Mouse (Mus musculus) heart, adult 2 months (tissue): ENCODE measurements around the gene Elf1. TPM values are rescaled to one million over a fixed set of nuclear protein-coding genes. Genes with fewer than 3 reads are reported as not detected.
A peak's percentile ranks its signal among the peaks of the same experiment; 100 is the strongest.

Experiments used
- DNase-seq, 2 experiments: peaks; one replicate each; pipeline ENCODE4 v3.0.0; 2021
- H3K27ac ChIP-seq: fragments of 200-600 bp; 2 replicates; pipeline ENCODE4 v1.8.1; 2022
- H3K27me3 ChIP-seq: fragments of 200-500 bp; 2 replicates; pipeline ENCODE4 v1.6.1; 2012; ENCODE audit warnings: mild to moderate bottlenecking, low read length, inconsistent platforms, mixed read lengths; ENCODE audit not compliant: control insufficient read depth, insufficient read depth
- H3K36me3 ChIP-seq: fragments of 200-500 bp; 2 replicates; pipeline ENCODE4 v1.6.1; 2012; ENCODE audit warnings: low read length, inconsistent platforms; ENCODE audit not compliant: control insufficient read depth, insufficient read depth
- H3K4me1 ChIP-seq: fragments of 200-500 bp; 2 replicates; pipeline ENCODE4 v1.6.1; 2011; ENCODE audit warnings: low read length; ENCODE audit not compliant: control insufficient read depth, insufficient read depth
- H3K4me3 ChIP-seq: fragments of 200-600 bp; 2 replicates; pipeline ENCODE4 v1.8.1; 2022
- H3K79me2 ChIP-seq: fragments of 200-500 bp; replicated peaks from 2 replicates; pipeline ENCODE4 v1.6.1; 2012; ENCODE audit warnings: mild to moderate bottlenecking, inconsistent platforms, low read length, moderate library complexity, mixed read lengths; ENCODE audit not compliant: control insufficient read depth, insufficient read depth
- H3K9ac ChIP-seq: fragments of 200-500 bp; 2 replicates; pipeline ENCODE4 v1.6.1; 2012; ENCODE audit warnings: low read depth, mild to moderate bottlenecking, control low read depth, inconsistent platforms, low read length, mixed read lengths
- CTCF ChIP-seq: fragments of 200-600 bp; IDR thresholded peaks from 2 replicates; pipeline ENCODE4 v1.8.1; 2022; ENCODE audit warnings: antibody characterized with exemption, mild to moderate bottlenecking, moderate library complexity
- EP300 ChIP-seq: fragments of 200-500 bp; IDR thresholded peaks from 2 replicates; pipeline ENCODE4 v1.6.1; 2011; ENCODE audit warnings: low read depth, low read length, control low read depth; ENCODE audit not compliant: insufficient read depth
- POLR2A ChIP-seq: fragments of 200-500 bp; IDR thresholded peaks from 2 replicates; pipeline ENCODE4 v1.6.1; 2011; ENCODE audit warnings: mild to moderate bottlenecking, low read depth, low read length, control low read depth; ENCODE audit not compliant: insufficient read depth
- WGBS: fragments of 180-500 bp; shearing (Covaris S2); methylation state at CpG from one replicate; pipeline ENCODE4 v1.1.7; 2018; 5-methylcytosine and 5-hydroxymethylcytosine counted together
- intact Hi-C: fragments of 180-260 bp; cut with DNase I; formaldehyde crosslinking; loops from one replicate; pipeline ENCODE4 v1.15.1; 2025
- polyA plus RNA-seq: library from polyadenylated mRNA; depleted of rRNA; stranded (reverse); fragments of >200 nt; gene quantifications from 2 replicates; pipeline ENCODE4 v1.2.3, GENCODE M21; 2012
- total RNA-seq, 2 experiments: library from RNA; stranded (reverse); gene quantifications; 2 replicates each; pipeline ENCODE4 v1.2.3; 2021

Elf1 gene
- total and polyA plus RNA-seq, 3 experiments, result 6.6 to 13.7 (median 13.3) TPM

DNA sequence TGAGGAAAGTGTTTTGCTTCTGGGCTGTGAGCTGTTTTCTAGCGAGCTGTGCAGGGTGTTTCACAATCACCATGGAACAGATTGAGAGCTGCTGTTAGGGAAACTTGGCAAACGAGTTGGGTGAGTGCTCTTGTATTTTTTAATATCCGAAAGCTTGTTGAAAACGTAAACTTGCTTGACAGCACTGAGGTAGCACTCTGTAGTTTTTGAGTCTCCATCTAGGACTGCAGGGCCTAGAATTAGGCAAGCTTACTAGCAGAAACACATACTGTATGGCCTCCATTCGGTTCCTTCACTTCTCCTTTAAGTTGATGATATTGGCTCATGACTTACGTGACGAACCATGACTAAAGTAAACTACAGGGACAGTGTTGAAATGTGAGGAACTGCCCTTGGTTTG lies 68.3 kb downstream of the Elf1 start:
- TF ChIP-seq EP300 (no peak), CTCF (no peak), POLR2A (no peak)
- Histone ChIP-seq H3K27ac (peak overlapping the region; percentile 73), H3K36me3 (peaks cover 2% of the 10 kb centered on the region), H3K9ac (peak overlapping the region; percentile 40), H3K4me3 (peak overlapping the region; percentile 7; the same call in 1 of the 2 replicates), H3K27me3 (no peaks in the 10 kb centered on the region), H3K4me1 (peaks cover 3% of the 10 kb centered on the region), H3K79me2 (peaks cover 5% of the 10 kb centered on the region; the same call in 1 of the 2 replicates)
- intact Hi-C loops, result no loop called here
- 29% methylated on average over 7 of the region's 7 CpGs for WGBS
- peak in 1 of 2 experiments; percentile 69 for DNase-seq

DNA sequence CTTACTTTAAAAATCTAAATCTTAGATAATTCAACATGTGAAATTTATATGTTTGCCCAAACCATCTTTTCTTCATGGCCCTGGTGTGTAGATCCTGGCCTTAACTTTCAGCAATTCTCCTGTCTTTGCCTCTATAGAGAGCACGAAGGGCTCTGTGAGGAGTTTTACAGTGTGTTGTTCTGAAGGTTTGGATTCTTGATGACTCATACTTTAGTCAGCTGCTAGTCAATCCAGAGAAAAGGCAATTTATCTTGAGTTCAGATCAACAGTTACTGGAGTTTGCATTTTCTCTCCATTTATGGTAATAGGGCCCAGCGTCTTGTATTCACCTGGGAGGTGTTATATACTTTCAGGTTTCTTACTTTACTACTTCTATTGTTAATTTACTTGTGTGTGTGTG lies 70.9 kb downstream of the Elf1 start:
- H3K27me3 ChIP-seq, result no peaks in the 10 kb centered on the region
- peaks cover 8% of the 10 kb centered on the region for H3K79me2 ChIP-seq
- no peak overlapping the region for H3K27ac ChIP-seq
- H3K4me3 ChIP-seq, result no peak overlapping the region
- intact Hi-C loops, result no loop called here
- 81% methylated on average over 2 of the region's 2 CpGs for WGBS
- H3K4me1 ChIP-seq, result peaks cover 3% of the 10 kb centered on the region
- H3K9ac ChIP-seq, result no peak overlapping the region
- TF ChIP-seq EP300 (no peak), CTCF (no peak), POLR2A (no peak)
- DNase-seq, result no peak
- peaks cover 2% of the 10 kb centered on the region for H3K36me3 ChIP-seq

DNA sequence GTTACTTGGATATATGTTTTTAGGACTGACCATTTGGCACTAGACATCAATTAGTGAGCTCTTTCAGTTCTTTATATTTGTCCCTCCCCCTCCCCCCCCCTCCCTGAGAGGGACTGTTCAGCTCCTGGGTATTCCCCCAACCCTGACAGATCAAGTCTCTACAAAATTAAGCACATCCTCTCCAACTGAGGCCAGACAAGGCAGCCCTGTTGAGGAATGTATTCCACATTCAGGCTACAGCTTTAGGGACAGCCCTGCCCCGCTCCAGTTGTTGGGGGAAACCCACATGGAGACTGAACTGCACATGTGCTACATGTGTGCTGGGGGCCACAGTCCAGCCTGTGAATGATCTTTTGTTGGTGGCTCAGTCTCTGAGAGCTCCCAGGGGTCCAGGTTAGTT lies 71.9 kb downstream of the Elf1 start:
- H3K36me3 ChIP-seq, result peaks cover 4% of the 10 kb centered on the region
- intact Hi-C loops, result no loop called here
- no peak overlapping the region for H3K4me3 ChIP-seq
- no peaks in the 10 kb centered on the region for H3K27me3 ChIP-seq
- TF ChIP-seq CTCF (no peak), POLR2A (no peak), EP300 (no peak)
- H3K4me1 ChIP-seq, result peaks cover 3% of the 10 kb centered on the region
- H3K79me2 ChIP-seq, result peaks cover 8% of the 10 kb centered on the region
- no peak overlapping the region for H3K27ac ChIP-seq
- no peak overlapping the region for H3K9ac ChIP-seq
- no peak for DNase-seq
- 96% methylated on average over 1 of the region's 1 CpGs for WGBS

DNA sequence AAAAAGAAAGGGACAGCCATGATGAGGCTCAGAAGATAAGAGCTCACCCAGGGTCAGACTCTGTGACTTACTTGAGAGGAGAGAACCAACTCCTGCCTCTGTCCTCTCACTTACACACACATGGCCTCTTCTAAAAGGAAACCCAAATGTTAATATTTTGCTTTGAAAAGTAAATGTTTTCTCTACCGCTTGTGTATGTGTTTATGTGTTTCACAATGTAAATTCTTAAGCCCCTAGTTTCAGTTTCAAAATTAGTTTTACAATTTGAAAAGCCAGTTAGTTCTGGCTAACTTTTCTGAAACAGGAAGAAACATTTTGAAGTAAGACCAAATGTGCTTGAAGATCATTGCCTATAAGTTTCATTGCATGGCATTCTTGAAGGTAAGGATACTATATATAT lies 76.8 kb downstream of the Elf1 start:
- peaks cover 11% of the 10 kb centered on the region for H3K79me2 ChIP-seq
- peaks cover 2% of the 10 kb centered on the region for H3K4me1 ChIP-seq
- TF ChIP-seq POLR2A (no peak), CTCF (no peak), EP300 (no peak)
- intact Hi-C loops, result no loop called here
- H3K27me3 ChIP-seq, result no peaks in the 10 kb centered on the region
- DNase-seq, result no peak
- peaks cover 6% of the 10 kb centered on the region; the same call in 1 of the 2 replicates for H3K36me3 ChIP-seq
- no peak overlapping the region for H3K27ac ChIP-seq
- H3K4me3 ChIP-seq, result no peak overlapping the region
- H3K9ac ChIP-seq, result no peak overlapping the region
- 83% methylated on average over 1 of the region's 1 CpGs for WGBS

DNA sequence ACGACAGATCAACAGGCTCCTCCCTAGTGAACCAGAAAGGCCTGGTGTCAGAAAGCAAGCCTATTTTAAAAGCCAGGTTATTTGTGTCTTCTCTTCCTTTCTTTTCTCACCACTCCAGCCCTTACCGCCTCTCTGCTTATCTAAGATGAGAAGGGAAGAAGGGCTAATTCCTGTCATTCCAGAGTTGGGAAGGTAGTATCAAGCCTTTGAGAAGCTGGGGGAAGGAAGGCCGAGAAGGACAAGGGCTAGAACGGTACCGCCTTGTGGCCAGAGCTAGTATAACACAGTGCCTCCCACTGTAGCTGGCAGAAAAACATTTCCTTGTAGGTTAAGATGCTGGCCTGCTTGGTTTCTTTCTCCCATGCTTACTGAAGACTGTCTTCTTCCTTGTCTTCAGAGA lies 81.8 kb downstream of the Elf1 start:
- TF ChIP-seq CTCF, result peak; percentile 95
- TF ChIP-seq POLR2A, result 0 out of 2 replicates have a peak, but pooled peaks have one; percentile 16
- peak; percentile 67; the same call in 1 of the 2 replicates for TF ChIP-seq EP300
- Histone ChIP-seq H3K27ac (no peak overlapping the region), H3K36me3 (peaks cover 4% of the 10 kb centered on the region; the same call in 1 of the 2 replicates), H3K79me2 (peaks cover 4% of the 10 kb centered on the region), H3K4me1 (peaks cover 2% of the 10 kb centered on the region), H3K4me3 (no peak overlapping the region), H3K27me3 (no peaks in the 10 kb centered on the region), H3K9ac (no peak overlapping the region; the same call in 1 of the 2 replicates)
- DNase-seq, result peak; percentile 63 to 65
- intact Hi-C loops, result loop anchor here (2.0 kb wide), 1 partner anchor 82 kb away; the partner anchor contains the start of genes Elf1 and Wbp4
- WGBS, result 11% methylated on average over 5 of the region's 5 CpGs

DNA sequence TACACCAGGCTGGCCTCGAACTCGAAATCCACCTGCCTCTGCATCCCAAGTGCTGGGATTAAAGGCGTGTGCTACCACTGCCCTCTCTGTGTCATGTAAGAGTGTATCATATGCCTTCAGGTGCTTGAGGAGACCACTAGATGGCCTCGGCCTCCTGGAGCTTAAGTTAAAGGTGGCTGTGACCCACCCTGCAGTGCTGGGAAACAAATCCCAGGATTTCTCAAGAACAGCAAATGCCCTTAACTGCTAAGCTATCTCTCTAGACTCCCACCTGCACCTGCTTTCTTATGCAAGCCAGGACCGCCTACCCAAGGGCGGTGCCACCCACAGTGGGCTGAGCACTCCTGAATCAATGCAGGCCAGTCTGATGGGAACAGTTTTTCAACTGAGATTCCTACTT lies 83.8 kb downstream of the Elf1 start:
- intact Hi-C loops, result no loop called here
- H3K4me3 ChIP-seq, result no peak overlapping the region
- H3K27ac ChIP-seq, result no peak overlapping the region
- peaks cover 4% of the 10 kb centered on the region for H3K79me2 ChIP-seq
- no peak for DNase-seq
- no peak for TF ChIP-seq EP300
- TF ChIP-seq POLR2A, result no peak
- TF ChIP-seq CTCF, result peak; percentile 49
- peaks cover 2% of the 10 kb centered on the region for H3K4me1 ChIP-seq
- peaks cover 7% of the 10 kb centered on the region; the same call in 1 of the 2 replicates for H3K36me3 ChIP-seq
- no peaks in the 10 kb centered on the region for H3K27me3 ChIP-seq
- H3K9ac ChIP-seq, result no peak overlapping the region
- 86% methylated on average over 6 of the region's 6 CpGs for WGBS
